Mouse (Mus musculus): Measurements from ENCODE around the gene Gal3st2c.
A peak's percentile ranks its signal among the peaks of the same experiment; 100 is the strongest.
"Not testable (repeated sequence)": the region's sequence is repeated elsewhere in the genome, so short reads cannot be mapped to it uniquely, and the experiment has no call there.

The Gal3st2c gene

GRCm38 (mm10) chr1:94051104-94051503 is 60.8 kb downstream of the Gal3st2c start:
- DNase-seq, result no peak

GRCm38 (mm10) chr1:94052373-94052772 is 62.1 kb downstream of the Gal3st2c start, which contains the start of gene Pdcd1:
TSS of gene Pdcd1 (minus strand) at chr1:94052553.
- peak; percentile 50 to 66 for DNase-seq

- peak; percentile 25 to 42 for DNase-seq
These were observed 63.4 kb downstream of the Gal3st2c start for GRCm38 (mm10) chr1:94053530-94054216.

- DNase-seq, result no peak
These were observed 64.2 kb downstream of the Gal3st2c start for GRCm38 (mm10) chr1:94054481-94054880.

GRCm38 (mm10) chr1:94055966-94056365 is 65.7 kb downstream of the Gal3st2c start:
- no peak for DNase-seq

GRCm38 (mm10) chr1:94057401-94057800 is 67.1 kb downstream of the Gal3st2c start:
- DNase-seq, result no peak

- DNase-seq, result not testable (repeated sequence)
These were observed 68.0 kb downstream of the Gal3st2c start for GRCm38 (mm10) chr1:94058281-94058680.

Data from thymus, postnatal 36 days (tissue).